In genomic region chr5:8422157-8422931, GRCm38 (mm10) we compare ENCODE assay signal across 8 mouse cellular contexts. TPM values are rescaled to one million over a fixed set of nuclear protein-coding genes. Genes with fewer than 3 reads are reported as not detected.
DNase-seq lines count a peak whose midpoint lies in the region; ATAC-seq lines count a peak whose summit lies in the region.

Gene Dbf4, minus strand, starts transcription at chr5:8422716.
Gene Slc25a40, plus strand, starts transcription at chr5:8422850.

- peaks cover 6% of the 10 kb centered on the region for H3K4me1 ChIP-seq in intestine, embryonic 16.5 days (ENCODE audit: control insufficient read depth, insufficient read depth, low read length)
- peaks cover 28% of the 10 kb centered on the region for H3K4me1 ChIP-seq in midbrain, embryonic 10.5 days

- H3K9me3 ChIP-seq in intestine, embryonic 16.5 days (ENCODE audit: control insufficient read depth, low read length): no peaks in the 10 kb centered on the region
- H3K9me3 ChIP-seq in midbrain, embryonic 10.5 days (replicated peaks): no peaks in the 10 kb centered on the region

- peak within 1 kb of the TSS; percentile 91 for H3K9ac ChIP-seq in intestine, embryonic 16.5 days (ENCODE audit: low read depth, low read length)

- WGBS in intestine, embryonic 16.5 days: under 1% methylated on average over 92 of the region's 93 CpGs
- WGBS in midbrain, embryonic 10.5 days: under 1% methylated on average over 79 of the region's 93 CpGs

- H3K4me2 ChIP-seq in intestine, embryonic 16.5 days (ENCODE audit: low read depth, low read length): peak within 1 kb of the TSS; percentile 73

- H3K27me3 ChIP-seq in intestine, embryonic 16.5 days (replicated peaks; ENCODE audit: control insufficient read depth, insufficient read depth, low read length): no peaks in the 10 kb centered on the region
- H3K27me3 ChIP-seq in midbrain, embryonic 10.5 days (ENCODE audit: low read depth, poor library complexity, severe bottlenecking): no peaks in the 10 kb centered on the region

- ATAC-seq in intestine, embryonic 16.5 days: peak; percentile 98

- intact Hi-C loops in left cerebral cortex, postnatal 25 days (cut with DNase I): loop anchor here (2.0 kb wide), 1 partner anchor 54 kb away; the partner anchor contains the start of gene Adam22

- H3K27ac ChIP-seq in intestine, embryonic 16.5 days (ENCODE audit: low read length): peak within 1 kb of the TSS; percentile 91
- peak within 1 kb of the TSS; percentile 98 for H3K27ac ChIP-seq in midbrain, embryonic 10.5 days (replicated peaks)

- peak within 1 kb of the TSS; percentile 91 for H3K4me3 ChIP-seq in intestine, embryonic 16.5 days (ENCODE audit: low read length)
- H3K4me3 ChIP-seq in midbrain, embryonic 10.5 days: peak within 1 kb of the TSS; percentile 89

- peak; percentile 98 for DNase-seq in adrenal gland, postnatal 10 days
- DNase-seq in embryo, embryonic 9.5 days (ENCODE audit: extremely low spot score): peak; percentile 91
- DNase-seq in gastrocnemius, postnatal 4 days (ENCODE audit: low spot score in 2 of 2): peak; percentile 92 to 93
- peak; percentile 88 to 91 for DNase-seq in left cerebral cortex, postnatal 25 days (ENCODE audit: low spot score in 2 of 2)
- peak; percentile 89 for DNase-seq in midbrain, embryonic 10.5 days (ENCODE audit: low spot score)
- peak; percentile 80 to 85 for DNase-seq in right cerebral cortex, postnatal 36 days (ENCODE audit: low spot score in 2 of 2)
- peak; percentile 90 to 91 for DNase-seq in urinary bladder, postnatal 4 days (ENCODE audit: low spot score in 2 of 2)

- no peaks in the 10 kb centered on the region for H3K36me3 ChIP-seq in intestine, embryonic 16.5 days (ENCODE audit: control insufficient read depth, insufficient read depth, low read length)
- peaks cover 43% of the 10 kb centered on the region for H3K36me3 ChIP-seq in midbrain, embryonic 10.5 days

RNA-seq across cellular contexts. Expression of gene Dbf4, which starts in this region (rescaled TPM):
- total RNA-seq in adrenal gland, postnatal 10 days (2021): 10 to 100 TPM in 1 of 2 experiments, 1 to 10 TPM in 1; 9.8 to 14.3 TPM
- total RNA-seq in gastrocnemius, postnatal 4 days (2021): 10 to 100 TPM; 12.1 to 13.0 TPM
- 25.3 and 27.3 TPM in 2 replicates for polyA plus RNA-seq in intestine, embryonic 16.5 days (2015; fragmentation: Nextera tagmentation; extraction: Ambion mirVana)
- total RNA-seq in left cerebral cortex, postnatal 25 days (2021): 1 to 10 TPM; 2.3 to 2.7 TPM
- 56.1 and 62.5 TPM in 2 replicates for polyA plus RNA-seq in midbrain, embryonic 10.5 days (2016; fragmentation: Nextera tagmentation; extraction: Ambion mirVana)

RNA-seq across cellular contexts. Expression of gene Slc25a40, which starts in this region (rescaled TPM):
- total RNA-seq in adrenal gland, postnatal 10 days (2021): 10 to 100 TPM in 1 of 2 experiments, 1 to 10 TPM in 1; 8.7 to 13.3 TPM
- 1 to 10 TPM; 7.2 to 9.6 TPM for total RNA-seq in gastrocnemius, postnatal 4 days (2021)
- 8.2 and 8.4 TPM in 2 replicates for polyA plus RNA-seq in intestine, embryonic 16.5 days (2015; fragmentation: Nextera tagmentation; extraction: Ambion mirVana)
- total RNA-seq in left cerebral cortex, postnatal 25 days (2021): 10 to 100 TPM; 12.4 to 13.9 TPM
- 9.6 and 9.7 TPM in 2 replicates for polyA plus RNA-seq in midbrain, embryonic 10.5 days (2016; fragmentation: Nextera tagmentation; extraction: Ambion mirVana)

Comparison
In these comparisons a context has a peak if more than half of its experiments do, and no peak if none do; other contexts are left out.
1. Peak in every context shown above with its lines: DNase-seq, ATAC-seq, H3K4me3 ChIP-seq and H3K27ac ChIP-seq.